Mouse (Mus musculus) liver, adult (tissue): ENCODE measurements at regions not wholly inside any gene's neighbourhood (a gene's known extent, or its start where the extent isn't known, plus 50 kb on each side); places are given as distances from the start of the nearest gene placed in this dataset.

Source experiments
- GATA4 ChIP-seq: IDR thresholded peaks from 2 replicates; pipeline ENCODE4 v1.6.1; 2014; ENCODE audit warnings: mild to moderate bottlenecking, low read length; ENCODE audit not compliant: insufficient replicate concordance

DNA sequence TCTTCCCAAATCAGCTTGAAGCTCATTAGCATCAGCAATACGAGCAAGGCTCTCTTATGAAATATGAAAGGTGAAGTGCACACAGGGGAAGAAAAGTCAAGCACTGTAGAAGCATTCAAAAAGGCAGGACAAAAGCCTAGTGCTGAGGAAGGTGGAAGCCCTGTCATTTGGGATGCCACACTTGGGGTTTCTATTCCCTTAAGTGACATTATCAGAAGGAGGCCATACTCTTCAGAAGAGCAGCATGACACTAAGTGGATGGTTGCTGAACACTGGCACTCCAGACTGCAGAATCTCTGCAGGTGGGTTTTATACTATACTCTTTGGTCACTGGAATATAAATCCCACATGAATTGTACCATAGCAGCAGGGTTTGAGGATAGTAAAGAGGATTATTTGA lies 120.4 kb upstream of the Pcsk1 start:
- TF ChIP-seq GATA4 = no peak

DNA sequence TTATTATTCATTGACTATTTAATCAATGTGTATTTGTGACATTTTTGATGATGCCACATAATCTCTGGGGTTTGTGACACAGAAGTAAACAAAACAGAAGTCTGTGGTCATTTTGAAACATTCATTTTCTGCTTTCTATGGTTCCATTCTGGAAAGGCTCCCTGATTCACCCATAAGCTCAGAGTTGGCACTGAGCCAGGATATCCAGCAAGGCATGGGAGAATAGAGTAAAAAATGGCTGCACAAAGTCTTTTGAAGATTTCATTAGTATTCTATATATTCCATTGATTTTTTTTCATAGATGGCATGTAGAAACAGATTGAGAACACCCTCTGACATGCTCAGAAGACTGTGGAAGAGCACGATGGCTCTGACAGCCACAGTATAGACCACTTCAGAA lies 133.8 kb upstream of the Pcsk1 start:
- no peak for TF ChIP-seq GATA4

DNA sequence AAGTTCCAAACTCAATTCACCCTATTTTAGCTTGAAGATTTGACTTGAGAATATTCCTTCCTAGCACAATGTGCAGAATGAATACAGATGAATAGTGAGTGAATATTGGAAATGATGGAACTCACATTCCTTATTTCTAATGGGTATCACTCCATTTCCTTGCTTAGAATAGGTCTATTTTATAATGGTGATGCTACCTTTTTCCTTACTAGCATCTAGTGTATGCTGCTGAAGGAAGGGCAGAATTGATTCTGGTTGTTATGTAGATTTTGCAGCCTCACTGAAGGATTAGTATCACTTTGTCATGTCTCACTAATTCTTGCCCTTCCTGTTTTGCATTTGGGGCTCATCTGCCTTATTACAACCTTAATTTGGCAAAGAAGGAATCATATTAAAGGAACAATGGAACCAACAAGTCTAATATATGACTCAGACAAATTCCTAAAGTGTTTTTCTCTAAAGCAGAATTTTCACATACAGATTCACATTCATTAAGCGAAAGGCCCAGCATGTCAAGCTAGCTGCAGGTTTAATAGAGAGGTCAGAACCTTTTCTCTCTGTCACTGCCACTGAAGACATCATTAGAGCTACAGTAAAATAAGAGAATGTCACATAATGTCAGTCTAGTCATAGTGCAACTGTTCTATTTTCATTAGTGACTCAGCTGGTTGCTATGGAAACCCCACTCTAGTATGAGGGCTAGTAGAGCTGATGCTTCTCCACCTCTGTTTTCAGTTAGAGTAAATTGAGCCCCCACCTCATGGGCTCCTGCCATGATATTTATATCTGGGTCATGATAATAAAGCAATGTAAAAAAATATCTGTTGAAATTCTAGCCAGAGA lies 94.8 kb upstream of the Cast start:
- no peak for TF ChIP-seq GATA4

DNA sequence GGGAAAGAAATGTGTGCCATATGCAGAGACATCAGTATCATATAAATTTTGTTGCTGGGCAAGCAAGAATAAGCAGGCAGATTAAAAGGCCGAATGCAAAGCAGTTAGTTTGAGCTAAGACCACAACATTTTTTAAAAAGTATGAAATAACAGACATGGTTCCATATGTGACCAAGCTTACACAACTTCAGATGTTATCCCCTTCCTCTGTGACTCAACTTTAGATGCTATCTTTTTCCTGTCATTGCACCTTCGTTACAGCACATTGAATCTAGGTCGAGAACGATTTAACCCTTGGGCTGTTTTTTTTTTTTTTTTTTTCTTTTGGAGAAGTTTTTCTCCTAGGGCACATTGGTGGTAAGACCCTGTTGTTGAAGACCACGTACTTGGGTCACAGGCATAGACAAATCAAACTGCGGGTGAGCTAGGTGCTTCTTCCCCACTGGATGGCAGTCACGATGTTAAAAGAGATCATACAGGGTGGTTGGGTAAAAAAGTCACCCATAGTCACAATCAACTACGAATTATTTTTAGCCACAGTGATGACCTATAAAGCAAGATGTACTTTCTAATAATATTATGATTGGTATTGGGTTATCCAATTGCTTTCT lies 81.4 kb upstream of the Cast start:
- TF ChIP-seq GATA4 = no peak

DNA sequence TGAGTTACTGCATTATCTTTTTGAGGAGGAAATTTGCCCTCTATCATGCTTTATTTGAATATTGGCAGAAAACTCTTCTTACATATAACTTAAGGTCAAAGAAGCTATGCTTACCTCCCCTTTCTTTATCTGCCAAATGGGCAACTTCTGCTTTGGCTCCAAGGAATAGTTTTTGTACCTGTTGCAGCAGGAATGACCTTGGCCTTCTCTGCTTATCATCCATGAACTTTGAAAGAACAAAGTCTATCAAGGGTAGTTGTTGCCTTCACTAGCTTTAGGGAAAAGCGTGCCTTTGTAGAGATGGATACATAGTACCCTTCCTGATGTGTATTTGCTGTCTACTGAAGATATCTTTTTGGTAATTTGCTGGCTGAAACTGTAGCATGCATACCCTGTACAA lies 59.1 kb upstream of the Cast start:
- peak; percentile 72; the same call in 1 of the 2 replicates for TF ChIP-seq GATA4

DNA sequence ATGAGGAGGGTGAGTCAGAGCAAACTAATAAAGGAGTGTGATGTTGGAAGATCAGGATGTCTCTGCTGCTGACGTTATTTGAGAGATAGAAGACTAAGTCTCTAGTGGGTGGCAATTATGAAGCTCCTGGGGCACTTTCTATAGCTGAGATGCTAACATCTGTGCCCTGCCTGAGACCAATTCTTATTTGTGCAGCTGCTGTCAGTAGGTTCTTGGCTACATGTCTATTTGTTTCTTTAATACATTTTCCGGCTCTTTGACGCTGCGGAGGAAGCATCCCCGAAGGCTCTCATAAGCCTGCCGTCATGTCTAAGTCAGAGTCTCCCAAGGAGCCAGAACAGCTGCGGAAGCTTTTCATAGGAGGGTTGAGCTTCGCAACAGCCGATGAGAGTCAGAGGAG lies 55.4 kb upstream of the Cast start:
- TF ChIP-seq GATA4 = no peak

DNA sequence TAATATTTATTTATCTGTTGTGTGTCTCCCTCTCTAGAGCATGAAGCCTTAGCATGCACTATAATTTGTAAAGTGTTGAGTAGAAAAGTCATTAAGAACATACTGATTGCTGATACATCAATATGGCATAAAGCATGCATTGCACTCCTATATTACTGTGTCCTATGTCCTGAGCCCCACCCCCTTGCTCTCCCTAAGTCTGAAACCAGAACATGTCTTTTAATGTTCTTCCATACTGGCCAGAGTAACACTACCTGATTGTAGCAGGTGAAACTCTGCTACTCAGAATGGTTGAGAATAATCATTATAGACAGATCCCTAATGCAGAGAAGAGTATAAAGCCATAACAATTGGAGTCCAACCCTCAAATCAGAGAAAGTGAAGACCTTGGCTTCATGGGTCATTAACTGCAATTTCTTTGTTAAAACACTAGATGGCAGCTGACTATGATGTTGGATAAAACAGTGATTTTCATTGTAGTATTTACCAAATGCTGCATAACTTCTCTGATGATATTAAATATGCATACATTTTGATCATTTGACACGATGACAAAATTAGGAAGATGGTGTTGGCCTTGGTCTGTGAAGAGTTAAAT lies 52.9 kb upstream of the Cast start:
- no peak for TF ChIP-seq GATA4
